Mouse (Mus musculus): ENCODE data around the gene Ndufs2.

The Ndufs2 gene

DNA sequence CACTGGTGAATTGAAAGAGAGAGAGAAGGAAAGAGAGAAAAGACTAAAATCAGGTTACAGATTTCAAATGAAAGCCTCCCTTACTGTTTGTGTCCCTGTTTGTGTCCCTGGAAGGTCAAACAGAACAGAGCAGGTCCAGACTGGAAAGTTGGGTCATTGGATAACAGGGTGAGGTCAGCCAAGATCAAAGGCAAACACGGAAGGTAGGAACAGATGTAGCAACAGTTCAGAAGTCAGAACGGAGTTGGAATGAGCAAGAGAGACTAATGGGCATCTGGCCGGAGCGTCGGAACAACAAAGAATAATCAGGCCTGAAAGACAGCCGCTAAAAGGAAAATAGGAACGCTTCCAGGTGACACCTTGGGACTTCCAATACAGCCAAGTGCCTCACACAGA is 46.9 kb downstream of the Ndufs2 start:
- DNase-seq (ENCODE audit: inconsistent age in 2 of 2, low spot score in 1 of 2) = no peak

DNA sequence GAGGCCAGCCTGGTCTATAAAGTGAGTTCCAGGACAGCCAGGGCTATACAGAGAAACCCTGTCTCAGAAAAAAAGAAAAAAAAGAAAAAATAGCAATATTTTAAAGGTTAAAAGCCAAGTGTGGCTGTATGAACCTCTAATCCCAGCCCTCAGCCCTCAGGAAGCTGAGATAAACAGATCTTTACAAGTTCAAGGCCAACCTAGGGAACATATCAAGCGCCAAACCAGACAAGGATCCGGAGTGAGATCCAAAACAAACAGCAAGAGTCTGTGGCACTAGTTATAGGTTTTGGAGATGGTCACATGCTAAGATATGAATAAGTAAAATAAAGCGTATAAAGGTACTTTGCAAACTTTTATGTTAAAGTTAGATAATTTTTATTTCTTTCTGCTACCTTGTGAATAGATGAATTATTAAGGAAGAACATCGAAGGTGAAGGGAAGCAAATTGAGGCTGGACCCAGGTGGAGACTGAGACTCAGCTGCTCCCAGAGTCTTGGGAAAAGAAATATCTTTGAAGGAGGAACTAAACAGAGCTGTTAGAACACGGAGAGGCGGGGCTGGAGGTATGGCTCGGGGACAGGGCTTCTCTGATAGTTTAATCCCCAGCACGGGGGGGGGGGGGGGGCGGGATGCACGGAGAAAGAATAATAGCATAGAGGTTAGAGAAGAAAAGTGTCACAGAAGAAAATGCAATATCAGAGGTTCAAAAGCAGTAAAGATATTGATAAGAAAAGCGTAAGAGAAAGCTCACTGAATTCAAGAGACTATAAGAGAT is 47.5 kb downstream of the Ndufs2 start:
- no peak for DNase-seq (ENCODE audit: inconsistent age in 2 of 2, low spot score in 1 of 2)

DNA sequence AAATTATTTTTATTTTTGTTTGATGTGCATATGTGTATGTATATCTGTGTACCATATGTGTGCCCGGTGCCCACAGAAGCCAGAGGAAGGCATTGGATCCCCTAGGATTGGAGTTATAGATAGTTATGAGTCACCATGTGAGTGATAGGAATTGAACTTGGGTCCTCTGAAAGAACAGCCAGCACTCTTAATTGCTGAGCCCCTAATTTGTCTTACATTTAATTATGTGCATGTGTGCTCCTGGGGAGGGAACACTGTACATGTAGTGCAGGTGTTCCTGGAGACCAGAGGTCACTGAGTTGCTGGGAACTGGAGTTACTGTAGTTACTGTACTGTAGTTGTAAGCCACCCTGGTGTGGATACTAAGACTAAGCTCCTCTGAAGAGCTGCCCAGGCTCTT is 50.4 kb downstream of the Ndufs2 start:
- DNase-seq (ENCODE audit: inconsistent age in 2 of 2, low spot score in 1 of 2) = no peak

DNA sequence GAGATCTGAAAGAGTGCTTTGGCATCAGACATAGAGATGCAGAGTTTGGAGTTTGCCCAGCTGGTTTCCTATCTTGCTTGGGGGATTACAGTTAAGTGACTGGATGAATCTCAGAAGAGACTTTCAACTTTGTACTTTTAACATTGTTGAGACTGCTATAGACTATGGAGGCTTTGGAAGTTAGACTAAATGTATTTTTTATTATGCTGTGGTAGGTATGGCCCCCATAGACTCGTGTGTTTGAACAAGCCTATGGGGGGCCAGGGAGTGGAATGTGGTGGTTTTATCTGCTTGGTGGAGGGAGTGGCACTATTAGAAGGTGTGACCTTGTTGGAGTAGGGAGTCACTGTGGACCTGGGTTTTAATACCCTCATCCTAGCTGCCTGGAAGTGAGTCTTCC is 51.7 kb downstream of the Ndufs2 start:
- DNase-seq (ENCODE audit: inconsistent age in 2 of 2, low spot score in 1 of 2) = no peak

DNA sequence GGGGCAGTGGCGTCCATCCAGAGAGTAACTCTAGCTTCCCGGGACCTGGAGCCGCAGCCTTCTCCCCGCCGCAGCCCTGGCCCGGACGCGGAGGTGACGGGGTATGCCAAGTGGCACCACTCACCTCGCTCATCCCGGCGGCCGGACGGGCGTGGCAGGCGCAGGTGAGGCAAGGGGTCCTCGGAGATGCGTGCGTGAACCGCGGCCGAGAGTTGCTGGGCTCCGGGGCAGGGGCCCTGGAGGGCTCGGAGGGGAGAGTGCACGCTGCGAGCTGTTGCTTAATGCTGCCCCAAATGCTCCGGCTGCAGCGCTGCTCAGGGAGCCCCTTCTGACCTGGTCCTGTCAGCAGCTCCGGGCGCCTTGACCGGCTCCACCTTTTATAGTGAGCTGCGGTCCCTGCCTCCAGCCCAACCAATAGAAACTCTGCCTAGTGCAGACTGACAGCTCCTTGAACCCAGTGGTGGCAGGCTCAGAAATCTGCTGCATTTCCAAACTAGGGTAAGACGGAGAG is 55.2 kb downstream of the Ndufs2 start, which contains the start of gene Pcp4l1:
Pcp4l1 (minus strand) TSS at position 382 of the 511 bp plus-strand sequence.
- peak; percentile 76 to 89 for DNase-seq (ENCODE audit: inconsistent age in 2 of 2, low spot score in 1 of 2)

DNA sequence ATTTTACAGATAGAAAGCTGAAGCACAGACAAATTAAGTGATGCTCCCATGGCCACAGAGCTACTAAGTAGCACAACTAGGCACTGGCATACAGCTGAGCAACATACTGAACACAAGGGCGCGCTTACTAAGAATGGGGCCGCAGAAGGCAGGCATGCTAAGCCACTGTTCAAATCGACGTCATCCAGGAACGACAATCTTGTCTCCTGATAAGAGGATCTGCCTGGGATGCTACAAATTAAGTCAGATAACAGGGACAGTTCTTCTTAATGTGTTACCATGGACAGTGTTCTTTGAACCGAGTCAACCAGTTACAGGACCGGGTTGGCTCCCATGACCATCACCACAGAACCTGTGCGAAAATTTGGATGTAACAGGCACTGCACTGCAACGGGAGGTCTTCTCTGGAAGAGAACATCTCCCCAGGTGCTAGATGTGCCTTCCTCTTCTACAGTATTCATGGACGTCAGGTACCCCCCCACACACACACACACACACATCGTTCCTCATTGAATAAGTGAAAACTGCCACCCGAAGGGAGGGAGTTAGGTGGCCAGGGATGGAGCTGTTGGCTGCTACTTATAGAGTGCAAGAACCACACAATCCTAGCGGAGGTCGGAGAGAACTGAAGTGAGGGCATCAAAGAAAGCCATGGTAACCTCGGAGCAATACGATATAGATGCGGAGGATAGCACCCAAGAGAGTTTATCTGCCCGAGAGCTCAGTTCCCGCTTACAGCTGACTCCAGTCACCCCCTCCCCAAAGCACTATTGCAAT is 56.0 kb downstream of the Ndufs2 start:
- DNase-seq (ENCODE audit: inconsistent age in 2 of 2, low spot score in 1 of 2) = peak; percentile 18 to 67

DNA sequence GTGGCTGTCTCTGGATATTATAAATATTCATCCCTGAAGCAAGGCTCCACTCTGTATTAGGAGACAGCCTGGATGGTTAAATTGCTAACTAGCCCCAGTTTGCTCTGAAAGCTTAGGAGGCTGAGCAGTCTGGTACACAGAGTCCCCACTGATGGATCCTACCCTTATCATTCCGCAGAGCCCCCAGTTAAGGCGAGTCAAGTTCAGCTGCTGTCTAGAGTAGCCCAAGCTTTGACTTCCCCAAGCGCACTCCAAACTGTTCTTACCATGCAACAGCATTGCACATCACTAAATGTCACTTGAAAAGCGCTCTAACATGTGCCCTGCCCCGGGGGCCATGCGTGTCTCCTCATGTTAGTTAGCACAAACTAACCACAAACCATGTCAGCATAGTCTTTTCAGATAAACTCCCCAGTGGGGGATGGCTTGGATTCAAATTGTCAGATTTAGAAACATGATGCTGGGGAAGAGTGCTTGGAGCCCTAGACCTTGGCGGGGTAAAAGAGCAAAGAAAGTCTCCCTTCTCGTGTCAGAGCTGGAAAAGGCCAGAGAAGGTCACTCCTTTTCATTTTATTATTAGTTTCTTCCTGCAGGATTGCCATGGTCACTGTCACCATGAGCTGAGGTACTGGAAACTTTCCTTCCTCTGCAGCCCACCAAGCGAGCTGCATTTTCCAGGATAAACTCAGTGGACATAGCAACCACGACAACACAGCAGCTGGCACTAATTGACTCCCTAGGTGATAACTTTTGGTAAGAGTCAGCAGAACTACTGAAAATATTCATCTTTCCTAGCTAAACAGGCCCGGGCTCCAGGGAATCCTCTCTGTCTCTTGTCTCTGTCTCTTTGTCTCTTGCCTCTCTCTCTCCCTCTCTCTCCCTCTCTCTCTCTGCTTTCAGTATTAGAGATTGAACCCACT is 57.0 kb downstream of the Ndufs2 start:
- peak in 1 of 2 experiments; percentile 68 for DNase-seq (ENCODE audit: inconsistent age in 2 of 2, low spot score in 1 of 2)

DNA sequence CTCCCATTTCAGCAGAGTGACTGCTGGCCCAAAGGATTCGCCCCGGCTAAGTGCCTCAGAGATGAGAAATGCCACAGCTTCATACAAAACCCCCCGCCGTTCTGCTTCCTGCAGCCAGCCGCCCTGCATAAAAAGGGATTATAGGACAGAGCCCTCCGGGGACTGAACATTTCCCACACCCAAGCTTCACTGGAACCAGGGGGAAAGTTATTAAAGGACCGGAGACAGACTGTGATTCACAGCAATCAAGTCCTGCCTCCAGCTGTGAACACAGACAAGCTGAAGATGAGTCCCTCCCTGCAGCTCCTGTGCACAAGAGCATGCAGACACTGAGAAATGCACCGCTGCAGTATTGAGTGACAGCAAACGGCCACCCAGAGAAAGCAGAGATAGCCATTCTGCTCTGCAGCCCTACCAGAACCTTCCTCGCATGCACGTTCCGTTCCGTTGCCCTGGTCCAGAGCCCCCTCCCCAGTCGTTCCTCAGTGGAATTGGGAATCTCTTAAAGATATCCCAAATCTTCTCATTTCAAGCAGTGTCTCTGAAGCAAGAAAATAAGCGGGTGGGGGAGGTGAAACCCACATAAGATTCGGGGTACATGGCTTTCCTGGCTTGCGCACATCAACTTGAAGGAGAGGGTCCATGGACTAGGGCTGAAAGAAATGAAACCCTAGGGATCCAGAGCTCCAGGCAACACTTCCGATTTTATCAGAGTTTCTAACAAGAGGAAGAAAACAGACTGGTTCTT is 57.9 kb downstream of the Ndufs2 start:
- peak; percentile 27 to 72 for DNase-seq (ENCODE audit: inconsistent age in 2 of 2, low spot score in 1 of 2)

DNA sequence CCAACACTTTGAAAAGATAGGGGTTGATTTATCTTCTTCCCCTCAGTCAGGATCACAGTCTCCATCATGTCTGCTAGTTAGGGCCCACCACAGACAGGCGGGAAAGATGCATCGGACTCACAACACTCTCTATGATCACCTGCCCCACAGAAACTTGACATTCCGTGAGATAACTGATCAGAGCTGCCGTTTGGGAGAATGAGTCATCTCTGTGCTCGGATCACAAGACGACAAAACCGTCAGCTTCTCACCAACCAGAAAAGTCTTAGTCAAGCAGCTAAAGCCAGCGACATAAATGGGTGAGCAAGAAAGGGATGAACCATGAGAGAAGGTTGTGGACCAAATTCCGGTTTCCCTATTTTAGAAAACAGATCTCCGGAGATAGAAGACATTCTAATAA is 58.9 kb downstream of the Ndufs2 start:
- peak; percentile 33 to 73 for DNase-seq (ENCODE audit: inconsistent age in 2 of 2, low spot score in 1 of 2)

DNA sequence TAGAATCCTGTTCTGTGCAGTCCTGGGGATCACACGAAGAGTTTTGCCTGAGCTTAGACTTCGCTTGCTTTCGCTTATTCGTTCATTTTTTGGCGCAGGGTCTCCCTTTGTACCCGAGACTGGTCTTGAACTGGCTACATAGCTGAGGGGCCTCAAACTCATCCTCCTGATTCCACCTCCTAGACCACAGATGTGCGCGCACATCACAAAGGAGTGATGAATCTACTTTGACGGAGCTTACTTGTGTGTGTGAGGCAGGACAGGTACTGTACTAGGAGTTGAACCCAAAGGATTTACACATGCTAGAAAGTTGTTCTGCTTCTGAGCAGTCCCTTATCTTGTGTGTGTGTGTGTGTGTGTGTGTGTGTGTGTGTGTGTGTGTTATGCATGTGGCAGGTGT is 60.4 kb downstream of the Ndufs2 start:
- DNase-seq (ENCODE audit: inconsistent age in 2 of 2, low spot score in 1 of 2) = no peak

DNA sequence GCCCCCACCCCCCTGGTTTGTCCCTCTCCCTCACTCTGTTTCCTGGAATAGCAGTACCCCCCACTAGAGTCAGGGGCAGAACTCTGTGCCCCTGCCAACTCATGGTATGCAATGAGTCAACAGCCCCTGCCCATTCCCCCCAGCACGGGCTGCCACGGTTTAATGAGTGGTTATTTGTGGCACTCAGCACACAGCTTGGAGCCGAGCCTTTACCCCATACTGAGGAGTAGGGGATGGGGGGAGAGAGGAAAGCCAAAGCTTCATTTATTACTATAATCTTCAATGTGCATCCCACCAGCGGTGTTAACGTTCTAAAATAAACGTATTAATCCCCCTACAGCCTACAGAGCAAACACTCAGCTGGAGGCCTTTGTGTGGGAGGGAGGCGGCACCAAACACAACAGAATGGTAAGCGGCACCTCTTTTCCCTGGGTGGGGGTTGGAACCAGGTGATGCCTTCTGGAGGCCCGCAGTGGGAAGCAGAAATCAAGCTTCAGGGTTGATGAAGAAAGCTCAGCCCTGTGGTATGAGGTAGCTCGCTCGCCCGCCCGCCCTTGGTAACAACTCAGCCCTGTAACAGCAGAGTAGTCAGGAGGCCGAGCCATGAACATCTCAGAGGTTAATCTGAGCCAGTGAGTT is 61.6 kb downstream of the Ndufs2 start:
- peak; percentile 38 to 77 for DNase-seq (ENCODE audit: inconsistent age in 2 of 2, low spot score in 1 of 2)

DNA sequence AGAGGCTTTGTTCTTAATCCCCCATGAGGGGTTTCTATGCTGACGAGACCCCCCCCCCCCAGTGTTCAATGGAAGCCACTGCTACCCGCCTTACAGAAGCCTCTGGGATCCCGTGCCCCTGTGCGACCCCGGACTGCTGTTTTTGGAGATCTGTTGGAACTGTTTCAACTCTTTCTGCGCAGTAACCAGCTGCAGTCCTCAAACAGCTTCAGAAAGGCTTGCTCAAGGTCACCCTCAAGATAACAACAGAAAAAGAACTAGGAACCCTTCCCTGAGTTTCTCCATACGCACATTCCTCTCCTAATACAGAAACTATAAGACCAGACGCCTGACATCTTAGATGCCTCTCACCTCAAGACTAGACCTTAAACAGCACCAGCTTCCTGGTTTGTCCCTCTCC is 62.1 kb downstream of the Ndufs2 start:
- DNase-seq (ENCODE audit: inconsistent age in 2 of 2, low spot score in 1 of 2) = peak in 1 of 2 experiments; percentile 43

DNA sequence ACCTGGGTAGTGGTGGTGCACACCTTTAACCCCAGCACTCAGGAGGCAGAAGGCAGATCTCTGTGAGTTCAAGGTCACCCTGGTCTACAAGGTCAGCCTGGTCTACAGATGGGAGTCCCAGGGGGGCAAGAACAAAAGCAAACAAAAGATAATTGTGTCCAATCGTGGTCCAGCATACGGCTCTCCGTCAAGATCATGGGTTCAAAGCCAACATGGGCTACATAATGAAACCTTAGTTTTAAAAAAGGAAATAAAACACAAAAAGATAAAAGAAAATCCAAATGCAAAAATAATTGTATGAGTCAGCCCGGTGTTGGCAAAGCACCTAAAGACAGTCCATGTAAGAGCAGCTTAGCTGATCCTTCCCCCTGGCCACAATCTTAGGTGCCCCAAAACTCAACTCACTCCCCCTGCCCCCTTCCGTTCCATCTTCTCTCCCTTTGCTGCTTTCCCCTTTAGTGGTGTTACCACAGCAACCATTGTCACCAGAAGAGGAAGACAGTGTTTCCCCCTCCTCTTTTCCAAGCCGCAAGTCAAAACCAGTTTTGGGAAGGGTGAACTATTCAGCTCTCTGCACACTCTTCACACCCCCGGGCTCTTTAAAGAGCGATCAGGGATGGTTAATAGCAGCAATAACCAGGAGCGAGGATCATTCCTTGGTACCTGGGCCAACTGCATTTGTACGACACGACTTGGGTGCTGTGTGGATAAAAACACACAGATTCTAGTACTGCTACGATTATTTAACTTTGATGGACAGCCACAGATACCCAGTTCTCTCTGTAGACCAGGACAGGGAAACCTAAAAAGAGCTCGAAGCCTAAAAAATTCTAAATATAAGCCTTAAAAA is 63.1 kb downstream of the Ndufs2 start:
- DNase-seq (ENCODE audit: inconsistent age in 2 of 2, low spot score in 1 of 2) = peak; percentile 22 to 60

DNA sequence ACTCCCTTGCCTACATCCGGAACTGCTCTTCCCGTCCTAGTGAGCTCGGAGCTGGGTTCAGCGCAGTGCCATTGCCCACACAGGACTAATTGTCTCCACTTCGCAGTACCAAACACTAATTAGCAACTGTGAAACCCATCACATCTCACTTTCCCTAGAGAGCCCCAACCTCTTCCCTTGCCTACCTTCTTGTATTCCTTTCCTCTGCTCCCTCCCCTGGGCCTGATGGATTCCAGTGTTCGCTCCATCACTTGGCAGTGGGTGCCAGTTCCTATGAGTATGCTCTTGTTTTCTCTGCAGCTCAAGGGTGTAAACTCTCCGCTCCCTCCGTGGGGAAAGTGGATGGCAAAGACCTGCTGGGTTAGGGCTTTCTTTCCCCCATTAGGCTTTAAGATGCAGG is 65.5 kb downstream of the Ndufs2 start:
- DNase-seq (ENCODE audit: inconsistent age in 2 of 2, low spot score in 1 of 2) = no peak
